Mouse (Mus musculus) brain, adult 10 weeks (tissue): ENCODE results near the gene Sestd1. TPM values are rescaled to one million over a fixed set of nuclear protein-coding genes. Genes with fewer than 3 reads are reported as not detected.

Experiments used
- polyA plus RNA-seq: library from polyadenylated mRNA; stranded (reverse); fragments of 350-450 nt; fragmentation: Illumina TruSeq; extraction: RNeasy Lipid Tissue Mini Kit (QIAGEN cat#74804); gene quantifications from one replicate; pipeline ENCODE4 v1.2.3, GENCODE M21; 2015; ENCODE audit warnings: low read depth, low replicate concordance

Gene Sestd1
- polyA plus RNA-seq: 26.5 TPM

DNA sequence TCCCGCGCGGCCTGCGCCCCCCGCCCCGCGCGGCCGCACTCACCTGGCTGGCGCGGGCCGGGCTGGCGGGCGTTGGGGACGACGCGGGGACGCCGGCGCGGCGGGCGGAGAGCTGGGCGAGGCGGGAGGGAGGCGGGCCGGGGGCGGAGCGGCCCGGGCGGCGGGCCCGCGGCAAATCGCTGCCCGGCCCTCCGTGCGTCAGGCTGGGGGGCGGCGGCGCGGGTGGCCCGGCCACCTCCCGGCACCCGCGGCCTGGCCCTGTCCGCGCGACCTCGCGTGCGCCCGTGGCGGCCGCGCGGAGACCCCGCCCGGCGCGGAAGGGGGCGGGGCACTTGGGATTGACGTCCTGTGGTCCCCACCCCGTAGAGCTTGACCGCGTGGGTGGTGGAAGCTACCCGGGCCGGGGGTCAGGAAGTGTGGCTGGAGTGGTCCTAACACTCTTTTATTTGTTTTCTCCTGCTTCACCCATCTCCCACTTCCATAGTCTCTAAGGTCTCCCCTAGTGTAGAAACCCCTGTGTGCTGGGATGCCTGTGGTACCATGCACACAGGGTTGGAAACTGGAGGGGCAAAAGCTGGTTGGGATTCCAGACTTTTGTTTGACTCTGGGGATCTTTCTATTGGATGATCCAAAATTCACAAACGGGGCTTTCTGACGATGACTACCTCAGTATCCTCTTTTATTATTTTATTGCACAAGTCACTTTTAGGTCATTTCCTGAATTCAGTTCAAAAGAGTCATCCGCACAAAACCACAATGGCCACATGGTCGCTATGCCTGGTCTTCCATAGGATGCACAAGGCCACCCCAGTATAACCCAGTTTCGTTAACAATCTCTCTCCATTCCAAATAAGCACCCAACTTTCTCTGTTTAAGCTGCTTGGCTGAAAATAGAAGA lies at the start of gene Sestd1:
Gene Sestd1 (minus strand): TSS at position 81 of the 898 bp plus-strand sequence.

DNA sequence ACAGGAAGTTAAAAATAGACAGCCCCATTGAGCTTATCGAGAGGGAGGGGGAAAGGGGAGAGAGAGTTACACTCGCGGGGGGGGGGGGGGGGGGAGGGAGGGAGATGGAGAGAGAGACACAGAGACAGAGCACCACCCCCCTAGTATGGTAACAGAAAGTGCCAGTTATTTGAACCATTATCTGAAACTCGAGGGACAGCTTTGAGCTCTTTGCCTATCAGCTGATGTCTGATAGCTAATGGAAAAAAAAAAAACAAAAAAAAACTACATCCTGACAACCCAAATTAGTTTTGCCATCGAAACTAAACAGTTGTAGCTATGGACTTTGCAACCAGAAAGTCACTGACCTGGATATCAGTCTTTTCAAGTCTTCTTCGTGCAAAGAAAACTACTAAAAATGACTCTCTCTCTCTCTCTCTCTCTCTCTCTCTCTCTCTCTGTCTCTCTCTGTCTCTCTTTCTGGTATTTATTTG lies 109.7 kb downstream of the Sestd1 start, which contains the start of gene Ccdc141:
Gene Ccdc141 (minus strand): TSS at position 4 of the 473 bp plus-strand sequence.

Other genes starting within 250 kb of the Sestd1 start
- gene Ccdc141, start 110.0 kb downstream of the Sestd1 start, polyA plus RNA-seq: 10.4 TPM